Mouse (Mus musculus) forebrain, embryonic 16.5 days (tissue): ENCODE results near the gene Tyr. TPM values are rescaled to one million over a fixed set of nuclear protein-coding genes. Genes with fewer than 3 reads are reported as not detected.
"Not testable (repeated sequence)": the region's sequence is repeated elsewhere in the genome, so short reads cannot be mapped to it uniquely, and the experiment has no call there.

Source experiments
- ATAC-seq: fragments of 200-750 bp; cut with Nextera tagmentation; 2 replicates; pipeline ENCODE4 v1.8.0; 2017; ENCODE audit warnings: mild to moderate bottlenecking, moderate library complexity
- H3K27ac ChIP-seq: fragments of 300-500 bp; sonication (generic); 2 replicates; pipeline ENCODE4 v1.5.1; 2014; ENCODE audit warnings: low read length, control low read depth
- H3K27me3 ChIP-seq: fragments of 300-500 bp; sonication (generic); replicated peaks from 2 replicates; pipeline ENCODE4 v1.6.1; 2014; ENCODE audit warnings: low read length; ENCODE audit not compliant: control insufficient read depth, insufficient read depth
- H3K36me3 ChIP-seq: fragments of 300-500 bp; sonication (generic); 2 replicates; pipeline ENCODE4 v1.6.1; 2014; ENCODE audit not compliant: control insufficient read depth, insufficient read depth
- H3K4me1 ChIP-seq: fragments of 300-500 bp; sonication (generic); replicated peaks from 2 replicates; pipeline ENCODE4 v1.6.1; 2014; ENCODE audit warnings: low read length; ENCODE audit not compliant: control insufficient read depth, insufficient read depth
- H3K4me2 ChIP-seq: fragments of 300-500 bp; sonication (generic); 2 replicates; pipeline ENCODE4 v1.6.1; 2014; ENCODE audit warnings: mild to moderate bottlenecking, low read length, control low read depth
- H3K4me3 ChIP-seq: fragments of 300-500 bp; sonication (generic); replicated peaks from 2 replicates; pipeline ENCODE4 v1.5.1; 2014; ENCODE audit warnings: mild to moderate bottlenecking, low read length, control low read depth
- H3K9ac ChIP-seq: fragments of 300-500 bp; sonication (generic); replicated peaks from 2 replicates; pipeline ENCODE4 v1.6.1; 2014; ENCODE audit warnings: low read depth, low read length, control low read depth
- H3K9me3 ChIP-seq: fragments of 300-500 bp; sonication (generic); 2 replicates; pipeline ENCODE4 v1.6.1; 2016; ENCODE audit warnings: low read length; ENCODE audit not compliant: control insufficient read depth
- WGBS: fragments of 180-500 bp; shearing (Covaris S2); extraction: QIAGEN DNeasy Blood & Tissue Kit; methylation state at CpG from one replicate; pipeline ENCODE4 v1.1.7; 2014; 5-methylcytosine and 5-hydroxymethylcytosine counted together
- polyA plus RNA-seq: library from polyadenylated mRNA; unstranded; fragments of >200 nt; fragmentation: Nextera tagmentation; extraction: Ambion mirVana; gene quantifications from 2 replicates; pipeline ENCODE4 v1.2.1, GENCODE M21; 2015

Tyr gene
- polyA plus RNA-seq: 0.04 TPM in 1 of 2 replicates, not detected in the other

GRCm38 (mm10) chr7:87493412-87493811 lies at the start of gene Tyr:
Gene Tyr (minus strand): TSS chr7:87493512.
- H3K27ac ChIP-seq: no peak within 1 kb of the TSS
- no peaks in the 10 kb centered on the region for H3K36me3 ChIP-seq
- H3K9ac ChIP-seq: no peak within 1 kb of the TSS
- no peaks in the 10 kb centered on the region for H3K4me1 ChIP-seq
- H3K4me2 ChIP-seq: no peak within 1 kb of the TSS
- H3K27me3 ChIP-seq: no peaks in the 10 kb centered on the region
- H3K9me3 ChIP-seq: no peaks in the 10 kb centered on the region
- ATAC-seq: no peak
- no peak within 1 kb of the TSS for H3K4me3 ChIP-seq

DNA sequence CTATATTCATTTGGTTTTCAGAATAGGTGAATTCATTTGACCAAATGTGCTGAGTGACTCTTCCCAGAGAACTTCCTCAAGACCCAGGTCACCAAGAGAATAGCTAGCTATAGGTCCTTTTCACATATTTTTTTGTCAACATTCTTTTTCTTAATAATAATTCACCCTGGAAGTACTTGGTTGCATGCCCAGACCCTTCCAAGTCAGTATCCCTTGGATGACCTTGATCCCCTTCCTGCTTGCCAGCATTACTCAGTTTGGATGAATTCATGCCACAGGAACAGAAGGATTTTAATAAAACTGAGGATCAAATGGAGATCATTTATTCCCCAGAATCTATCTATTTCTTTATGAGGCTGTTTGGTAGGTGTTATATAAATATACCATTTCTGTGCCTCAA lies 45.7 kb upstream of the Tyr start:
- Histone ChIP-seq H3K36me3 (no peaks in the 10 kb centered on the region), H3K27me3 (no peaks in the 10 kb centered on the region), H3K4me1 (no peaks in the 10 kb centered on the region), H3K4me3 (no peak overlapping the region), H3K9me3 (no peaks in the 10 kb centered on the region), H3K4me2 (no peak overlapping the region), H3K9ac (no peak overlapping the region), H3K27ac (no peak overlapping the region)
- no peak for ATAC-seq

- Histone ChIP-seq H3K4me3 (no peak overlapping the region), H3K4me1 (no peaks in the 10 kb centered on the region), H3K9me3 (no peaks in the 10 kb centered on the region), H3K4me2 (no peak overlapping the region), H3K9ac (no peak overlapping the region), H3K27me3 (no peaks in the 10 kb centered on the region), H3K27ac (no peak overlapping the region), H3K36me3 (no peaks in the 10 kb centered on the region)
- ATAC-seq: no peak
- WGBS: 17% methylated on average over 4 of the region's 4 CpGs
These were observed 891 bp upstream of the Tyr start for GRCm38 (mm10) chr7:87494124-87494682.

DNA sequence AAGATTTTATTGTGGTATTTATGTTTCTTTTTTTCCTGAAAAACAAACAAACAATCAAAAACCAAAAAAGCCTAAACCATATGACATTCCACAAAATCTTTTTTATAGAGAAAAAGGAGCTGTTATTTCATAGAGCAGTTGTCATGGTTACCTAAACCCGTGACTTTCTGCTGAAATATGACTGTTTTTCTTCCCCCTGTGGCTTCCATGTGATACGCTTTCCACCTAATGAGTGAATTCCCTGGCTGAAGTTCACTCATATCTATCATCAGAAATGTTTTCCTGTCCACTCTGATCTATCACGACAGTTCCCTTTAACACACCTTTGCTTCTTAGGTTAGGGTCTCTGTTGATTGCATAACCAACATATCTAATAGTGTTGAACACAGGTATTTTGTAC lies 5.3 kb downstream of the Tyr start:
- WGBS: 75% methylated on average over 3 of the region's 3 CpGs
- Histone ChIP-seq H3K27ac (no peak overlapping the region), H3K9me3 (no peaks in the 10 kb centered on the region), H3K36me3 (no peaks in the 10 kb centered on the region), H3K4me1 (no peaks in the 10 kb centered on the region), H3K27me3 (no peaks in the 10 kb centered on the region), H3K4me3 (no peak overlapping the region), H3K9ac (no peak overlapping the region), H3K4me2 (no peak overlapping the region)
- no peak for ATAC-seq

- Histone ChIP-seq H3K27ac (no peak overlapping the region), H3K4me1 (no peaks in the 10 kb centered on the region), H3K9me3 (no peaks in the 10 kb centered on the region), H3K4me3 (no peak overlapping the region), H3K4me2 (no peak overlapping the region), H3K27me3 (no peaks in the 10 kb centered on the region), H3K36me3 (no peaks in the 10 kb centered on the region), H3K9ac (no peak overlapping the region)
- WGBS: 68% methylated on average over 1 of the region's 1 CpGs
- no peak for ATAC-seq
These were observed 80.0 kb downstream of the Tyr start for GRCm38 (mm10) chr7:87413271-87413670.

DNA sequence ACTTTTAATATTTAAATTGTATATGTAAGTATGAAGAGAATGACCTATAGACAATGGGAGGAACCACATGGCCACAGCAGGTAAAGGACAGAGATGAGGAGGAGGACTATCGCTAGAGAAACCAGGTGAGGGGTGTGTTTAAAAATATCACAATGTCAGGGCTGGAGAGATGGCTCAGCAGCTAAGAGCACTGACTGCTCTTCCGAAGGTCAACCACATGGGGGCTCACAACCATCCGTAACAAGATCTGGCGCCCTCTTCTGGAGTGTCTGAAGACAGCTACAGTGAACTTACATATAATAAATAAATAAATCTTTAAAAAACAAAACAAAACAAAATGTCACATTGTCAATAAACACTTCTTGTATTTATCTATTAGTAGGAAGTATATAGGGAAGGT lies 81.9 kb downstream of the Tyr start:
- not testable (repeated sequence) for ATAC-seq, H3K4me1 ChIP-seq, H3K27ac ChIP-seq, H3K9ac ChIP-seq, H3K4me2 ChIP-seq, H3K36me3 ChIP-seq, H3K4me3 ChIP-seq, H3K27me3 ChIP-seq, H3K9me3 ChIP-seq
- 11% methylated on average over 4 of the region's 4 CpGs for WGBS

DNA sequence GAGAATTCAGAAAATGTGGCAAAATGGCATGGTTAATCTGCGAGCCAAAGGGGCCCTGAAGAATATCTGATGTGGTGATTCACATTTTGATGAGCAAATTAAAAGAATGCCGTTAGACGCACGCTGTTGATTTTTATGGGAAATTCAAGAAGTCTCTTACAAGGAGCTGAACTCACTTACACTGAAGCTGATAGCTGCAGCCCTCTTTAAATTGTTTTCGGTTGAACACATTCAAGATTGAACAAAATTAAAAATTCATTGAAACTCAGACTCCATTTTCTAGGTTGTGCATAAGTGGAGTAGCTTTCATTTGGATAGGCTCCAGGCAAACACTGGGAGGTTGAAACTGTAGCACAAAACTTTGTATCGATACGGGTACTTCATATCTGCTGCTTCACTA lies 96.3 kb downstream of the Tyr start:
- Histone ChIP-seq H3K4me1 (no peaks in the 10 kb centered on the region), H3K27ac (no peak overlapping the region), H3K9ac (no peak overlapping the region), H3K9me3 (no peaks in the 10 kb centered on the region), H3K36me3 (no peaks in the 10 kb centered on the region), H3K4me2 (no peak overlapping the region), H3K27me3 (no peaks in the 10 kb centered on the region), H3K4me3 (no peak overlapping the region)
- 90% methylated on average over 7 of the region's 7 CpGs for WGBS
- no peak for ATAC-seq

GRCm38 (mm10) chr7:87374935-87375334 lies 118.4 kb downstream of the Tyr start:
- Histone ChIP-seq H3K9me3 (no peaks in the 10 kb centered on the region), H3K4me2 (no peak overlapping the region), H3K27me3 (no peaks in the 10 kb centered on the region), H3K4me3 (no peak overlapping the region), H3K27ac (no peak overlapping the region), H3K9ac (no peak overlapping the region), H3K36me3 (no peaks in the 10 kb centered on the region), H3K4me1 (no peaks in the 10 kb centered on the region)
- 49% methylated on average over 2 of the region's 2 CpGs for WGBS
- ATAC-seq: no peak
